Mouse (Mus musculus): ENCODE results near the gene Srd5a1.

- TF ChIP-seq CTCF (IDR thresholded peaks at IDR 0.05 in 2 of 3, conservative IDR thresholded peaks at IDR 0.05 in 1 of 3; ENCODE audit: control insufficient read depth in 1 of 3, insufficient read depth in 1 of 3, low read depth in 2 of 3, low read length in 3 of 3, poor library complexity in 1 of 3, severe bottlenecking in 1 of 3): no peak
- TF ChIP-seq MAFK (IDR thresholded peaks at IDR 0.05; ENCODE audit: borderline replicate concordance, low read depth, low read length): no peak
- no peak for TF ChIP-seq POLR2A (IDR thresholded peaks at IDR 0.05; ENCODE audit: control insufficient read depth in 1 of 2, insufficient read depth in 1 of 2, low read depth in 1 of 2, low read length in 2 of 2, poor library complexity in 1 of 2)
- TF ChIP-seq EP300 (IDR thresholded peaks at IDR 0.05; ENCODE audit: low read depth in 1 of 2, low read length in 2 of 2): no peak
- no peak for TF ChIP-seq USF1 (IDR thresholded peaks at IDR 0.05; ENCODE audit: low read depth, low read length)
- no peak for TF ChIP-seq TCF12 (IDR thresholded peaks at IDR 0.05; ENCODE audit: low read depth, low read length)
- no peak for TF ChIP-seq MAZ (IDR thresholded peaks at IDR 0.05; ENCODE audit: low read depth, low read length)
- no peak for TF ChIP-seq HCFC1 (IDR thresholded peaks at IDR 0.05; ENCODE audit: low read depth, low read length)
- no peak for TF ChIP-seq USF2 (IDR thresholded peaks at IDR 0.05; ENCODE audit: borderline replicate concordance in 1 of 2, insufficient read depth in 1 of 2, low read depth in 1 of 2, low read length in 2 of 2)
- no peak for TF ChIP-seq E2F4 (IDR thresholded peaks at IDR 0.05; ENCODE audit: borderline replicate concordance, low read depth, low read length)
- no peak for TF ChIP-seq SMC3 (IDR thresholded peaks at IDR 0.05; ENCODE audit: low read depth, low read length)
- TF ChIP-seq SIN3A (IDR thresholded peaks at IDR 0.05; ENCODE audit: low read length): no peak
- no peak for TF ChIP-seq CHD1 (IDR thresholded peaks at IDR 0.05; ENCODE audit: low read depth, low read length)
Measured at GRCm38 (mm10) chr13:69591338-69591737, 19.9 kb downstream of the Srd5a1 start.
